In the genomic region with DNA sequence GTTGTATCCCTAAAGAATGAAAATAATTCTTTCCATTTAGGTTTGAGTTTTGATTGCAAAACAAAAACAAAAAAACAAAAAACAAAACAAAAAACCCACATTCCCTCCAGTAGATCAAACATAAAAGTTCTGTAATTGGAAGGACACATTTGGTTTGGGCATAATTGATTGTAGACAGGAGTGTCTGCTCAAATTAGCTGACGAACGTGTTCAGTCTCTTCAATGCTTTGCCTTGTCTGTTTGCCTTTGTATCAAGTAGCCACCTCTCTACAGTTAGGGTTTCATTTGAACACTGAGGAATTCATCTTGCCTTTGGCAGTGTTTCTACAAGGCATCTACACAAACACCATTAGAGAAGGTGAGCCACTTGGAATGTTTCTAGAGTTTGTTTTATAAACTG, we compare ENCODE assay signal across 16 mouse cellular contexts.
"Had no signal": no experiment of that assay in that cellular context is flagged by ENCODE, and none has a peak within 500 bp of the region (broad histone marks: within the 10 kb centered on the region; RNA-seq: fewer than 3 reads in every experiment).

No protein-coding gene starts in this region.

- H3K36me3 ChIP-seq: neural tube, embryonic 12.5 days; neural tube, embryonic 15.5 days; stomach, embryonic 15.5 days had no signal

- DNase-seq: right cerebral cortex, adult 18-20 months; right cerebral cortex, postnatal 14 days; right cerebral cortex, postnatal 25 days; right cerebral cortex, postnatal 4 days; spleen, adult 18-20 months; thymus, adult 18-20 months; thymus, adult 2 months; thymus, postnatal 14 days; thymus, postnatal 25 days; thymus, postnatal 36 days; thymus, postnatal 4 days had no signal

- H3K27me3 ChIP-seq: neural tube, embryonic 12.5 days; neural tube, embryonic 13.5 days; neural tube, embryonic 15.5 days; stomach, embryonic 15.5 days had no signal

- H3K4me2 ChIP-seq: neural tube, embryonic 12.5 days; neural tube, embryonic 13.5 days; neural tube, embryonic 15.5 days; stomach, embryonic 15.5 days had no signal

- H3K4me3 ChIP-seq: neural tube, embryonic 12.5 days; neural tube, embryonic 13.5 days; neural tube, embryonic 15.5 days; stomach, embryonic 15.5 days had no signal

- H3K9ac ChIP-seq: neural tube, embryonic 12.5 days; neural tube, embryonic 13.5 days; neural tube, embryonic 15.5 days; stomach, embryonic 15.5 days had no signal

- H3K9me3 ChIP-seq: neural tube, embryonic 12.5 days; neural tube, embryonic 13.5 days; neural tube, embryonic 15.5 days; stomach, embryonic 15.5 days had no signal

- H3K4me1 ChIP-seq: neural tube, embryonic 12.5 days; neural tube, embryonic 15.5 days; stomach, embryonic 15.5 days had no signal

- H3K27ac ChIP-seq: neural tube, embryonic 12.5 days; neural tube, embryonic 13.5 days; neural tube, embryonic 15.5 days; stomach, embryonic 15.5 days; stomach, postnatal 0 days had no signal
